Mouse (Mus musculus) adrenal gland, postnatal 4 days (tissue): ENCODE measurements around the gene Cd80. TPM values are rescaled to one million over a fixed set of nuclear protein-coding genes. Genes with fewer than 3 reads are reported as not detected.
A peak's percentile ranks its signal among the peaks of the same experiment; 100 is the strongest.

ENCODE experiments used
- DNase-seq, 2 experiments: peaks; one replicate each; pipeline ENCODE4 v3.0.0; 2021 to 2022; ENCODE audit warnings: low spot score in 2 of 2, mixed read lengths in 2 of 2
- total RNA-seq, 2 experiments: library from RNA; stranded (reverse); gene quantifications; 2 replicates each; pipeline ENCODE4 v1.2.3; 2021

Gene Cd80
- total RNA-seq, 2 experiments from 2014 or later, result 0.73 to 0.95 TPM

- no peak for DNase-seq
Measured at GRCm38 (mm10) chr16:38521211-38521987, 66.0 kb downstream of the Cd80 start.

DNA sequence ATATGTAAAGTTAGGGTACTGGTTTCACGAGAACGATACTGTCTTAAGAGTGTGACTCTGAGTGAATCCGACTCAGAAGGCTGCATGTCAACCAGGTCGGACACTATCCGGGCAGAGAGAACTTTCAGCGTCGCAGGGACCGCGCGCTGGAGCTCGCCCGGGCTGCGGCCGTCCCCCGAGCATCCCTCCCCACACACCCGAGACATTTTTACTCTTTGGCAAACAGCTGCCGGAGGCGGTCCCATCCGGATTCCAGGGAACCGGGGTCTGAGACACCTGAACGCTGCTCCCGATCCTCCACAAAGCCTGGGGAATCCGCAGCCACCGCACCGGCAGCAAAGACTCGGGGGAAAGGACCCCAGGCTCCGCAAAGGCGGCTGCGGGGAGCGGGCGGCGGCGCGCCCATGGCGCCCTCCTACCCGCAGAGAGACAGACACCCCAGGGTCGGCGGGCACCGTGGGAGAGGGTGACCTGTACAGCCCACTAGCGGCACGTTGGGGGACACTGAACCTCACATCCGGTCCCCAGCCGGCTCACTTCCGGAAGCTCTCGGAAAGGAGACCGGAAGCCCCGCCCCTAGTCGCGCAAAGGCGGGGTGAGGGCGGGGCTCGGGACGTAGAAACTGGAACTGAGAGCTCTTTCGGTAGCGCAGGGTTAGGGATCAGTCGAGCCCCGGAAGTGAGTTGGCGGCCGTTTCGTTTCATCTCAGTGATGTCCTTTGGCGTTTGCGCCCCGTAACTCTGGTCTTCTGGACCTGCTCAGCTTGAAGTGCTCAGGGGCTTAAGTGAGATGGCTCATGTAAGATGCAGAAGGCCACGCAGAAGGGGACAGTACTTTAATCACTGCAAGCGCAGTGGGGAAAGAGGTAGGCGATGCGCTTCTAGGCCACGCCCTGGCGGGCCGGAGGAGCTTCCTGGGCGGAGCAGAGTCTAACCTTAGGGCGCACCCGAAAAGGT, 67.0 kb downstream of the Cd80 start, which contains the start of gene Timmdc1:
TSS of gene Timmdc1 (minus strand) at position 535 of the 956 bp plus-strand sequence.
- peak; percentile 82 to 93 for DNase-seq

- DNase-seq, result no peak
Measured at GRCm38 (mm10) chr16:38526264-38526663, 70.9 kb downstream of the Cd80 start.

DNA sequence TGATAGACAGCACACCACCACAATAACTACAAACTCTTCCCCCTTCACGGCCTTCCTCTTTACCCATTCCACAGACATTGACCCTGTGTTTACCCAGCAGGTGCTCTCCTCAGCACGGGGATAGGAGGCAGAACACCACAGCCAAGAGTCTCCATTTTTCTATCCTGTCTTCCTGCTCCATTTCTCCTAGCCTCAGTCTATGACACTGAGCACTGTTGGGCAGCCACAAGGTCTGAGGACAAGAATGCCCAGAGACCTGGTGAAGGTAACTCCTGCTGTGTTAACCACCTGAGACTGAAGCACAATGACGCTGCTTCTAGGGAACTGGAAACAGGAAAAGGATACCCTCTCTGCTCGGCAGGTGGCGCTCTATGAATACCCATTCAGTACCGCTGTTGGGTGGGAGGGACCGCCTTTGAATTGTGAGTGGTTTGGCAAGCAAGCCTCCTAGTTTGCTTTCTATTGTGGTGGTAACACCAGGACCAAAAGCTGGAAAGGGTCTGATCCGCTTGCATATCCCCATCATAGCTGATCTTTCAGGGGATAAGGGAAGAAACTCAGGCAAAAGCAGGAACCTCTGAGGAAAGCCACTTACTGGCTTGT, 81.3 kb downstream of the Cd80 start:
- peak; percentile 39 to 53 for DNase-seq

GRCm38 (mm10) chr16:38538716-38539380, 83.5 kb downstream of the Cd80 start:
- DNase-seq, result no peak

Other genes with a start within 250 kb of the Cd80 start
- 1 to 10 TPM in 1 of 2 experiments, under 1 TPM in 1; 0.70 to 4.3 TPM for gene Nr1i2, start 160.7 kb upstream of the Cd80 start, total RNA-seq
- 1 to 10 TPM in 1 of 2 experiments, under 1 TPM in 1; 0.56 to 1.1 TPM for gene Maats1, start 113.4 kb upstream of the Cd80 start, total RNA-seq
- 100 to 1,000 TPM; 171 to 172 TPM for gene Cox17, start 108.6 kb upstream of the Cd80 start, total RNA-seq
- gene Gm21987, start 108.5 kb upstream of the Cd80 start, total RNA-seq, result not detected
- gene Popdc2, start 93.4 kb upstream of the Cd80 start, total RNA-seq, result 1 to 10 TPM; 2.1 to 2.8 TPM
- gene Pla1a, start 22.4 kb upstream of the Cd80 start, total RNA-seq, result 10 to 100 TPM; 27.9 to 28.6 TPM
- 10 to 100 TPM; 54.7 to 55.4 TPM for gene Adprh, start 2.9 kb upstream of the Cd80 start, total RNA-seq
- gene Timmdc1, start 67.1 kb downstream of the Cd80 start, total RNA-seq, result 10 to 100 TPM; 26.4 to 32.2 TPM
- gene Poglut1, start 94.7 kb downstream of the Cd80 start, total RNA-seq, result 10 to 100 TPM; 31.7 to 33.7 TPM
- 10 to 100 TPM; 71.9 to 75.7 TPM for gene Tmem39a, start 103.1 kb downstream of the Cd80 start, total RNA-seq